Mouse (Mus musculus): Measurements from ENCODE around the gene Fkbp15.

DNA sequence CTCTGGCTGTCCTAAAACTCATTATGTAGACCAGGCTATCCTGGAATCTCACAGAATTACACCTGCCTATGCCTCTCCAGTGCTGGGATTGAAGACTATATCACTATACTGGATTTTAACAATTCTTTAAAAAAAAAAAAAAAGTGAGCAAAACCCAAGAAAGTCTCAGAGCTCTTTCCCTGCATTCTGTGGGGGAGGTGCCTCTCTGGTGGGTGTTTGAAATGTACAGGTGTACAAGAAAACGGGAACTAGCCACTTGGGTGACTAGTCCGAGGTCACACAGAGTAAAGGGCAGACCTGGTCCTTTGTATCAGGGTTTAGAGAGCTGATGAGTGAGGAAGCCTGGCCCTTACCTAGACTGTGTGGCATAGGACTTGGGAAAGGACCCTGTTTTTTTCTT, 2.1 kb upstream of the Fkbp15 start:
- no peak for TF ChIP-seq CTCF (IDR thresholded peaks at IDR 0.05; ENCODE audit: extremely low read depth, insufficient read length, insufficient replicate concordance, low read depth, low read length)
- TF ChIP-seq POLR2A (IDR thresholded peaks at IDR 0.05; ENCODE audit: low read depth, low read length): no peak

Data from small intestine, adult 2 months (tissue).